Mouse (Mus musculus): ENCODE measurements around the gene Gm21994.
"Not testable (repeated sequence)": the region's sequence is repeated elsewhere in the genome, so short reads cannot be mapped to it uniquely, and the experiment has no call there.

DNA sequence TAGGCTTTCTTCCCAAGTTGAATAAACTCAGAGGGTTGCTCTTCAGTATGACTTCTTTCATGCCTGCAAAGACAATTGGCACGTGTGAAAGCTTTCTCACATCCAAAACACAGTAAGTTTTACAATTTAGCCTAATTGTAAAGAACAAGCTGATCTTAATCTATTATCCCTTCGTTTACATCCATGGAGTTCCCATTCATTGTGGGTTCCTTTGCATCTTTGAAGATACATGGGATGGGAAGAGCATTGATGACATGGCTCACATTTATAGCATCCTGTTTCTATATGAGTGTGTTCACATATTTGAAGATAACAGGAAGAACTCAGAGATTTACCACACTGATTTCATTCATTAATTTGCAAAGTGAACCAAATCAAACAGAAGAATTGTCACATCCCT lies at the start of gene Gm21994:
- not testable (repeated sequence) for TF ChIP-seq CTCF (IDR thresholded peaks at IDR 0.05; ENCODE audit: low read depth, low read length); POLR2AphosphoS5 (IDR thresholded peaks at IDR 0.05; ENCODE audit: insufficient replicate concordance, low read depth, low read length); TAL1 (conservative IDR thresholded peaks at IDR 0.05; ENCODE audit: low read depth, low read length)
